Mouse (Mus musculus) G1E-ER4 (cell line): Measurements from ENCODE around the gene Man2a2. TPM values are rescaled to one million over a fixed set of nuclear protein-coding genes. Genes with fewer than 3 reads are reported as not detected.

Source experiments
- GATA1 ChIP-seq: IDR thresholded peaks from one replicate; pipeline ENCODE4 v1.8.0; 2012; ENCODE audit warnings: low read length, inconsistent platforms
- polyA plus RNA-seq: library from polyadenylated mRNA; stranded (reverse); fragments of >175 nt; gene quantifications from 2 replicates; pipeline ENCODE4 v1.2.3, GENCODE M21; 2012

The Man2a2 gene
- polyA plus RNA-seq, 1 experiment = 23.0 TPM

- no peak for TF ChIP-seq GATA1
Measured at GRCm38 (mm10) chr7:80334848-80335247, 36.3 kb downstream of the Man2a2 start.

GRCm38 (mm10) chr7:80331433-80331832 is 39.7 kb downstream of the Man2a2 start:
- no peak for TF ChIP-seq GATA1

- no peak for TF ChIP-seq GATA1
Measured at GRCm38 (mm10) chr7:80330278-80330677, 40.9 kb downstream of the Man2a2 start.

- no peak for TF ChIP-seq GATA1
Measured at GRCm38 (mm10) chr7:80326076-80326475, 45.1 kb downstream of the Man2a2 start.

- no peak for TF ChIP-seq GATA1
Measured at GRCm38 (mm10) chr7:80325292-80325868, 45.8 kb downstream of the Man2a2 start.

GRCm38 (mm10) chr7:80324043-80324815 is 46.9 kb downstream of the Man2a2 start, which contains the start of gene Rccd1:
TSS of gene Rccd1 (minus strand) at chr7:80324454.
- TF ChIP-seq GATA1 = no peak

- no peak for TF ChIP-seq GATA1
Measured at GRCm38 (mm10) chr7:80323336-80323735, 47.8 kb downstream of the Man2a2 start.

- TF ChIP-seq GATA1 = no peak
Measured at GRCm38 (mm10) chr7:80319846-80320496, 51.2 kb downstream of the Man2a2 start.

- no peak for TF ChIP-seq GATA1
Measured at GRCm38 (mm10) chr7:80318670-80319069, 52.5 kb downstream of the Man2a2 start.

- no peak for TF ChIP-seq GATA1
Measured at GRCm38 (mm10) chr7:80317439-80318115, 53.6 kb downstream of the Man2a2 start.

- TF ChIP-seq GATA1 = no peak
Measured at GRCm38 (mm10) chr7:80315733-80316132, 55.4 kb downstream of the Man2a2 start.

- TF ChIP-seq GATA1 = no peak
Measured at GRCm38 (mm10) chr7:80310771-80311170, 60.4 kb downstream of the Man2a2 start.

GRCm38 (mm10) chr7:80307766-80308165 is 63.4 kb downstream of the Man2a2 start:
- TF ChIP-seq GATA1 = no peak

- TF ChIP-seq GATA1 = no peak
Measured at GRCm38 (mm10) chr7:80301522-80301921, 69.7 kb downstream of the Man2a2 start.

GRCm38 (mm10) chr7:80299568-80299967 is 71.6 kb downstream of the Man2a2 start:
- no peak for TF ChIP-seq GATA1

Other genes starting within 250 kb of the Man2a2 start
- 18.5 and 25.3 TPM in 2 replicates for gene Sema4b, start 184.5 kb downstream of the Man2a2 start, polyA plus RNA-seq
- gene Cib1, start 138.6 kb downstream of the Man2a2 start, polyA plus RNA-seq = 62.3 and 76.0 TPM in 2 replicates
- 5.3 and 6.0 TPM in 2 replicates for gene Gdpgp1, start 138.5 kb downstream of the Man2a2 start, polyA plus RNA-seq
- 0.43 and 0.80 TPM in 2 replicates for gene Ttll13, start 125.0 kb downstream of the Man2a2 start, polyA plus RNA-seq
- 44.2 and 71.4 TPM in 2 replicates for gene Ngrn, start 110.2 kb downstream of the Man2a2 start, polyA plus RNA-seq
- 7.1 and 7.2 TPM in 2 replicates for gene Vps33b, start 101.7 kb downstream of the Man2a2 start, polyA plus RNA-seq
- gene Prc1, start 76.9 kb downstream of the Man2a2 start, polyA plus RNA-seq = 18.3 and 22.7 TPM in 2 replicates
- gene Rccd1, start 46.9 kb downstream of the Man2a2 start, polyA plus RNA-seq = 22.2 and 24.7 TPM in 2 replicates
- gene Unc45a, start 30.4 kb downstream of the Man2a2 start, polyA plus RNA-seq = 51.5 and 61.6 TPM in 2 replicates
- gene Hddc3, start 28.3 kb downstream of the Man2a2 start, polyA plus RNA-seq = 84.0 and 146 TPM in 2 replicates
- gene Fes, start 16.6 kb upstream of the Man2a2 start, polyA plus RNA-seq = 0.70 and 0.98 TPM in 2 replicates
- 123 TPM in 2 replicates for gene Furin, start 34.1 kb upstream of the Man2a2 start, polyA plus RNA-seq
- 152 and 215 TPM in 2 replicates for gene Blm, start 163.7 kb upstream of the Man2a2 start, polyA plus RNA-seq